Mouse (Mus musculus) midbrain, embryonic 10.5 days (tissue): ENCODE data around the gene Emsy. TPM values are rescaled to one million over a fixed set of nuclear protein-coding genes. Genes with fewer than 3 reads are reported as not detected.

Experiments
- DNase-seq: peaks from one replicate; pipeline ENCODE4 v3.0.0-alpha.2; 2017; ENCODE audit warnings: low spot score
- H3K27ac ChIP-seq: fragments of 300-500 bp; sonication (generic); replicated peaks from 2 replicates; pipeline ENCODE4 v1.5.1; 2016; ENCODE audit warnings: mild to moderate bottlenecking
- H3K27me3 ChIP-seq: fragments of 300-500 bp; sonication (generic); 2 replicates; pipeline ENCODE4 v1.6.1; 2016; ENCODE audit warnings: low read depth, mild to moderate bottlenecking; ENCODE audit not compliant: poor library complexity, severe bottlenecking
- H3K36me3 ChIP-seq: fragments of 300-500 bp; sonication (generic); 2 replicates; pipeline ENCODE4 v1.6.1; 2016; ENCODE audit warnings: mild to moderate bottlenecking, moderate library complexity
- H3K4me1 ChIP-seq: fragments of 300-500 bp; sonication (generic); 2 replicates; pipeline ENCODE4 v1.6.1; 2016
- H3K4me3 ChIP-seq: fragments of 300-500 bp; sonication (generic); 2 replicates; pipeline ENCODE4 v1.5.1; 2016; ENCODE audit warnings: mild to moderate bottlenecking, moderate library complexity
- H3K9me3 ChIP-seq: fragments of 300-500 bp; sonication (generic); replicated peaks from 2 replicates; pipeline ENCODE4 v1.6.1; 2016; ENCODE audit warnings: mild to moderate bottlenecking
- WGBS: fragments of 180-500 bp; shearing (Covaris S2); methylation state at CpG from one replicate; pipeline ENCODE4 v1.1.7; 2016; 5-methylcytosine and 5-hydroxymethylcytosine counted together
- polyA plus RNA-seq: library from polyadenylated mRNA; unstranded; fragments of >200 nt; fragmentation: Nextera tagmentation; extraction: Ambion mirVana; gene quantifications from 2 replicates; pipeline ENCODE4 v1.2.1, GENCODE M21; 2016

Gene Emsy
- polyA plus RNA-seq, 1 experiment from 2014 or later = 38.1 TPM

GRCm38 (mm10) chr7:98685895-98686294 lies 29.3 kb upstream of the Emsy start:
- Histone ChIP-seq H3K36me3 (no peaks in the 10 kb centered on the region), H3K4me1 (0 out of 2 replicates have a peak, but pooled peaks cover 4% of the 10 kb centered on the region), H3K27me3 (no peaks in the 10 kb centered on the region), H3K9me3 (no peaks in the 10 kb centered on the region), H3K4me3 (no peak overlapping the region), H3K27ac (no peak overlapping the region)
- WGBS = 59% methylated on average over 13 of the region's 13 CpGs
- no peak for DNase-seq

- 88% methylated on average over 10 of the region's 10 CpGs for WGBS
- H3K4me1 ChIP-seq = 0 out of 2 replicates have a peak, but pooled peaks cover 8% of the 10 kb centered on the region
- H3K4me3 ChIP-seq = no peak overlapping the region
- no peak for DNase-seq
- H3K27me3 ChIP-seq = no peaks in the 10 kb centered on the region
- no peak overlapping the region for H3K27ac ChIP-seq
- no peaks in the 10 kb centered on the region for H3K36me3 ChIP-seq
- H3K9me3 ChIP-seq = no peaks in the 10 kb centered on the region
These were observed 26.2 kb upstream of the Emsy start for GRCm38 (mm10) chr7:98682821-98683220.

GRCm38 (mm10) chr7:98680691-98681090 lies 24.1 kb upstream of the Emsy start:
- H3K27ac ChIP-seq = no peak overlapping the region
- 67% methylated on average over 2 of the region's 2 CpGs for WGBS

GRCm38 (mm10) chr7:98678441-98678840 lies 21.9 kb upstream of the Emsy start:
- Histone ChIP-seq H3K4me3 (no peak overlapping the region), H3K9me3 (no peaks in the 10 kb centered on the region), H3K27me3 (no peaks in the 10 kb centered on the region), H3K4me1 (0 out of 2 replicates have a peak, but pooled peaks cover 4% of the 10 kb centered on the region), H3K27ac (no peak overlapping the region), H3K36me3 (no peaks in the 10 kb centered on the region)
- no peak for DNase-seq
- 84% methylated on average over 7 of the region's 7 CpGs for WGBS

More at GRCm38 (mm10) chr7:98680691-98681090, 24.1 kb upstream of the Emsy start:
- no peak for DNase-seq
- Histone ChIP-seq H3K4me3 (no peak overlapping the region), H3K27me3 (no peaks in the 10 kb centered on the region), H3K9me3 (no peaks in the 10 kb centered on the region), H3K36me3 (no peaks in the 10 kb centered on the region), H3K4me1 (0 out of 2 replicates have a peak, but pooled peaks cover 5% of the 10 kb centered on the region)

- Histone ChIP-seq H3K4me3 (no peak overlapping the region), H3K36me3 (no peaks in the 10 kb centered on the region), H3K27ac (no peak overlapping the region), H3K9me3 (no peaks in the 10 kb centered on the region), H3K4me1 (0 out of 2 replicates have a peak, but pooled peaks cover 4% of the 10 kb centered on the region), H3K27me3 (no peaks in the 10 kb centered on the region)
- WGBS = 95% methylated on average over 2 of the region's 2 CpGs
- DNase-seq = no peak
These were observed 20.9 kb upstream of the Emsy start for GRCm38 (mm10) chr7:98677511-98677910.

- H3K4me1 ChIP-seq = peaks cover 10% of the 10 kb centered on the region
- H3K4me3 ChIP-seq = no peak overlapping the region
- H3K27ac ChIP-seq = no peak overlapping the region
- H3K27me3 ChIP-seq = no peaks in the 10 kb centered on the region
- 83% methylated on average over 4 of the region's 4 CpGs for WGBS
- no peaks in the 10 kb centered on the region for H3K36me3 ChIP-seq
- DNase-seq = no peak
- H3K9me3 ChIP-seq = no peaks in the 10 kb centered on the region
These were observed 17.8 kb upstream of the Emsy start for GRCm38 (mm10) chr7:98674344-98674743.

- H3K27ac ChIP-seq = no peak overlapping the region; the same call in 1 of the 2 replicates
- H3K27me3 ChIP-seq = no peaks in the 10 kb centered on the region
- no peak overlapping the region for H3K4me3 ChIP-seq
- DNase-seq = no peak
- no peaks in the 10 kb centered on the region for H3K36me3 ChIP-seq
- no peaks in the 10 kb centered on the region for H3K9me3 ChIP-seq
- peaks cover 10% of the 10 kb centered on the region for H3K4me1 ChIP-seq
- 69% methylated on average over 11 of the region's 11 CpGs for WGBS
These were observed 15.8 kb upstream of the Emsy start for GRCm38 (mm10) chr7:98672241-98672955.

- H3K4me1 ChIP-seq = peaks cover 10% of the 10 kb centered on the region
These were observed 14.8 kb upstream of the Emsy start for GRCm38 (mm10) chr7:98671416-98671815.

GRCm38 (mm10) chr7:98670831-98671230 lies 14.2 kb upstream of the Emsy start:
- no peak overlapping the region for H3K27ac ChIP-seq
- 94% methylated on average over 4 of the region's 4 CpGs for WGBS
- H3K4me3 ChIP-seq = no peak overlapping the region
- no peaks in the 10 kb centered on the region for H3K36me3 ChIP-seq
- no peak for DNase-seq
- H3K27me3 ChIP-seq = no peaks in the 10 kb centered on the region
- H3K4me1 ChIP-seq = peaks cover 10% of the 10 kb centered on the region
- H3K9me3 ChIP-seq = no peaks in the 10 kb centered on the region

More at GRCm38 (mm10) chr7:98671416-98671815, 14.8 kb upstream of the Emsy start:
- no peak overlapping the region for H3K4me3 ChIP-seq
- DNase-seq = no peak
- no peaks in the 10 kb centered on the region for H3K9me3 ChIP-seq
- no peaks in the 10 kb centered on the region for H3K27me3 ChIP-seq
- H3K27ac ChIP-seq = no peak overlapping the region
- WGBS = 73% methylated on average over 9 of the region's 9 CpGs
- H3K36me3 ChIP-seq = no peaks in the 10 kb centered on the region

- WGBS = 68% methylated on average over 6 of the region's 6 CpGs
- Histone ChIP-seq H3K36me3 (no peaks in the 10 kb centered on the region), H3K4me1 (peaks cover 10% of the 10 kb centered on the region), H3K9me3 (no peaks in the 10 kb centered on the region), H3K4me3 (no peak overlapping the region), H3K27ac (no peak overlapping the region), H3K27me3 (no peaks in the 10 kb centered on the region)
- DNase-seq = no peak
These were observed 11.6 kb upstream of the Emsy start for GRCm38 (mm10) chr7:98667956-98668746.

- H3K27me3 ChIP-seq = no peaks in the 10 kb centered on the region
- DNase-seq = no peak
- no peak overlapping the region for H3K4me3 ChIP-seq
- H3K36me3 ChIP-seq = 0 out of 2 replicates have a peak, but pooled peaks cover 2% of the 10 kb centered on the region
- WGBS = 89% methylated on average over 6 of the region's 6 CpGs
- no peak overlapping the region for H3K27ac ChIP-seq
- H3K4me1 ChIP-seq = no peaks in the 10 kb centered on the region
- no peaks in the 10 kb centered on the region for H3K9me3 ChIP-seq
These were observed 9.1 kb upstream of the Emsy start for GRCm38 (mm10) chr7:98665726-98666125.

GRCm38 (mm10) chr7:98665166-98665565 lies 8.6 kb upstream of the Emsy start:
- Histone ChIP-seq H3K9me3 (no peaks in the 10 kb centered on the region), H3K4me1 (no peaks in the 10 kb centered on the region), H3K4me3 (no peak overlapping the region), H3K27me3 (no peaks in the 10 kb centered on the region), H3K27ac (no peak overlapping the region), H3K36me3 (0 out of 2 replicates have a peak, but pooled peaks cover 6% of the 10 kb centered on the region)
- 71% methylated on average over 5 of the region's 5 CpGs for WGBS
- no peak for DNase-seq
